Mouse (Mus musculus): Measurements from ENCODE around the gene Smarca5.

Gene Smarca5

DNA sequence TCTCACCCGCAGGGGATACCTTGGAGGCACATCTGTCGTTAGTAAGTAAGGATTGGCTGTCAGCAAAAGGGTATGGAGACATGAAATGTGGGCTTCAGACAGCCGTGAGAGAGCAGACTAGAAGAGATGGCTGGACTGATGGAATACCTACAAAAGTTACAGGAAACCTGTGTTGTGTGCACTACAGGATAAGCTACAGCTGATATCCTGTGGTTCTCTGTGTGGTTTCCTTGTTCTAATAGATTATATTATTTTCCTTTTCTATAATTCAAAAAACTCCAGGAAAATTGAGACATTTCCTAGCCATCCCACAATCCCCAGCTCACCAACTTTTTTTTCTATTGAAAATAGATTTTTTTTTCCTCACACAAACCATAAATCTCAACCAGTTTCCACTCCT is 75.8 kb downstream of the Smarca5 start:
- no peak for DNase-seq

DNA sequence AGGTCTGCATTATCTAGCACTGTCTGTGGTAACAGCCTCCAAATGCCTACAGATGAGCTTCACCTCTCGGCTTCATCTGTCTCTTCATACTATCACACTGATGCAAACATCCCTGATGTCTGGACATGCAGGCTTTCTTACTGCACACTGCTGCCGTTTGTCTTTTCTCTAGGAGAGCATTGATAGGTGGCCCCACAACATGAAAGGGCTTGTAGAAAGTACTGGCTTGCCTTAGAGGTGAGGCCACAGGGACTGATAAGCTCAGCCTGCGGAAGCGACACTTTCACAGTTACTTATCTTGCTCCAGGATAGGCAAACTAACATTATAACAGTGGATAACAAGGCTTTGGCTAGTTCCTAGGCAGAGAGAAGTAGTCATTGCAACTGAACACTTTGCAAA is 78.2 kb downstream of the Smarca5 start:
- no peak for DNase-seq

GRCm38 (mm10) chr8:80657639-80658038 is 81.7 kb downstream of the Smarca5 start:
- DNase-seq: peak in 1 of 2 experiments; percentile 3

Measured in kidney, postnatal 4 days (tissue).